Mouse (Mus musculus) thymus, postnatal 10 days (tissue): ENCODE measurements around the gene Agtr1a.

Source experiments
- DNase-seq, 2 experiments: peaks; one replicate each; pipeline ENCODE4 v3.0.0; 2021; ENCODE audit warnings: low spot score in 2 of 2

Agtr1a gene

DNA sequence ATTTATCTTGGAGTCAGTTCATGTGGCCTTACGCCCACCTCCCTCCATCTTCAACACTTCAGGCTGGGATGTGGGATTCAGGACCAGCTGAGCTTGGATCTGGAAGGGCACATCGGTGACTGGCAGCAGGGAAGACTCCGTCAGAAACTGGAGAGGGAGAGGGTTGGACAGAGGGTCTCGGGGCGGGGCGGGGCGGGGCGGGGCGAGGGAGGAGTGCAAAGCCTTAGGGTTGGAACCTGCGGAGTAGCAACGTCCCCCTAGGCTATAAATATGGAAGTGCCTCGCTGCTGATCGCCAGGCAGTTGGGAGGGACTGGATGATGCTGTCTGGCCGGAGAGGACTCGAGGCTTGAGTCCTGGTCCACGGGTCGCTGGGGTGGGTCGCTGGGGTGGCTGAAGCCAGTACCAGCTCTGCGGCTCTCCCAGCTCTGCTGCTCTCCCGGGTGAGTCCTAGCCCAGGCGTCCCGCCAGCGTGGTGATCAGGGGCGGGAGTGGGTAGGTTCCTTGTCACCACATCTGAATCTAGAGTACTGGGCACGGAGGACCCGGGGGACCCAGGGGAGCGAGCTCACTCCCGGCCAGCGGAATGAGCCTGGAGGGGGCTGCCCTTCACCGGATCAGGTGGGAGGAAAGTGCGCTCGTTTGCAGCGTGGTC lies at the start of gene Agtr1a:
Agtr1a (plus strand) TSS at position 294 of the 654 bp plus-strand sequence.
- no peak for DNase-seq

DNA sequence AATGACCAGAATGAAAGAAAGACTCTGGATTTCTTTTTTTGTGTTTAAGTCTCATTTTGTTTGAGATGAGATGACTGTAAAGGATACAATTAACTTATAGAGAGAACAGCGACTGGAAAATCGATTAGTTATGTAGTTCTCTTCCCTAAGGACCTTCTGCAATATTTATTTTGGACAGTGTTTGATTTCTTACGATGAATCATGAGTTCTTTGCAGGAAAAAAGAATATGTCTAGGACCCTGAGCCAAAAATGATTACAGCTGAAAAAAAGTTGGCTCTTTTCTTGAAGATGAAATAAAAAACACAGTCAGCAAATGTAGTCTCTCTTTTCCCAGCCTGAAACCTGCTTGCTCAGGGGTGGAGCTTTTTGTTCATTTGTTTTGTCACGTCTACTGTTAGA lies 26.0 kb upstream of the Agtr1a start:
- no peak for DNase-seq

DNA sequence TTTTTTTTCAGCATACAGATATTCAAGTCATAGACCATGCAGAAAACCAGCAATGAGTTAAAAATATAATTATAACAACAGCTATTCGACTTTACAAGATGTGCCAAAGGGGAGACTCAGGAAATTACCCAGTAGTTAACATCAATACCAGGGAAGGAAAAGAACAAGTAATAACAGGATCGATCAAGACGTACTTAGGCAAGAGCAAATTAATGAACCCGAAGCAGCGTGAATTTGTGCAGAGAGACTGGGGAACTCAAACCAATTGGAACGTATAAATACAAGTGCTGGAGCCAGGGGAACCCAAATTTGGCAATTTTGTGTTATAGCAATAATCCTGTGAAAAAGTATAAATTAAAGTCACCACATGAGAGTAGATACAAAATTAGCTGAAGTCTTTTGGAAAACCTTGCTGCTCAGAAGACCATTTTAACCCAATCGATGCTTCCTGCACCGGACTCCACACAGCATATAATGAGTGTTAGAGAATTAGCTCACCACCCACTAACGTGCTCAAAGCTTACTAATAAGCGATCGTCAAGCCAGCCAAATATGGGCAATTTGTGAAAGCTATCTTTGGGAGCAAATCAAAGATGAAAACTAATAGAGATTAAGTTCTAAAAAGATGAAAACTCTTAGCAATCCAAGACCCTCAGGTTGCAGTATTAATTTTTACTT lies 11.4 kb upstream of the Agtr1a start:
- DNase-seq, result no peak

DNA sequence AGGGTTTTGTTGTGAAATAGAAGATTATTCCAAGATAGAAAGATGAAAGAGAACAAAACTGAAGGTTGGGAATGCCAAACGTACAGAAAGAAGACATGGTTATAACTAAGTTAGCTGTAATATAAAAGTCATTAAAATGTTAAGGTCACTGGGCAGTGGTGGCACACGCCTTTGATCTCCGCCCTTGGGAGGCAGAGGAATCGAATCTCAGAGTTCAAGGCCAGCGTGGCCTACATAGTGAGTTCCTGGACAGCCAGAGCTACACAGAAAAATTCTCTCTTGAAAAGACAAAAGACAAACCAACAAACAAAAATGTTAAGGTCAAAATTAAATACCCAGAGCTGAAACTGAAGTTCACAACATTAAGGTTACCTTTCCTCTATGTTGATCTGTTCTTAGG lies 5.2 kb upstream of the Agtr1a start:
- DNase-seq, result no peak

DNA sequence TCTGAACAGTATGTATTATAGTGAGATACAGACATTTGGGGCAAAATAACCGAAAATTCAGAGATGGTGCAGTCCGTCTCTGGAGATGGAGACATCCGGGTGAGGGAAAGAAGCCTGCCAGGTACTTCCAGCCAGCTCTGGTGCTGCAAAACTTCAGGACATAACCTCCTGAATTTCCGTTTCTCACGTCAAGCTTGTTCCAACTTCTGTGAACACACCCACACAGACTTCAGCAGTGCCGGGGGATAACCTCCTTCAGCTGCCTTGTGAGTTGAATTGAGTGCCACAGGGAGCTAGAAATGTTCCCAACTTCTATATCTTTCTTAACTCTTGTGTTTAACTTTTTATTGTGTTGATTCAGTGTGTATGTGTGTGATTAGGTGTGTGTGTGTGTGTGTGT lies 4.4 kb upstream of the Agtr1a start:
- no peak for DNase-seq

DNA sequence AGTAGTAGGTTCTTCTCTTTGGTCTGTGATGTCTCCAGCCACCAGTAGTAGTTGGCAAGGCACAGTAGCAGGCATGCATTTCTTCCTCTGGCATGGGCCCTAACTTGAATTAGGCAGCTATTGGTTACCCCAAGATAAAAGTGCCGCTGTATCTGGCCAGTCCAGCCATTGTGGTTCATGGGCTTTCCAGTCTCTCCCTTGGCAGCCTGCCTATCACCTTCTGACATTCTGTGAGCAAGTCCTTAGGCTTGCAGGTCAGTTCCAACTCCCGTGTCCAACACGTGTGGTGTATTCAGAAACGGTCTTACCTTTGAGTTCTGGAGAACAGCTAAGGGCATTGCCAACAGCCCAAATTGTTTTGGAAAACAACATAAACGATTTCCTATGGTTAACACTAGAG lies 3.7 kb upstream of the Agtr1a start:
- DNase-seq, result no peak

DNA sequence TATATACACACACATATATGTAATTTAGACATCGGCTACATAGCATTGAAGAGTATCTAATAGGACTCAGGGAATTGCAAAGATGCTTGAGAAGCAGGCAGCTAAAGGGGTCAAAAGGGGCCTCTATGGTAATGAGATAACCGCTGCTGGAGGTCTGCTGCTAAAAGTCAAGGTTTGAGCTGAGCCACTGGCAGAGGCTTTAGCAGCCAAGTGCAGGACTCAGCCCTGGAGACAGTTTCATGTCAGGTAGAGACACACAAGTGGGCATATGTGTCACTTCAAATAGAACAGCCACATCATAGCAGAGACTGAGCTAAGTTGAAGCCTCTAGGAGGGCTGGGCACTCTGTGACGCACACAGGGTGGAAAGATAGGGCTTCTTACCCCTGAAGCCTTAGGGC lies 1.6 kb upstream of the Agtr1a start:
- DNase-seq, result no peak

DNA sequence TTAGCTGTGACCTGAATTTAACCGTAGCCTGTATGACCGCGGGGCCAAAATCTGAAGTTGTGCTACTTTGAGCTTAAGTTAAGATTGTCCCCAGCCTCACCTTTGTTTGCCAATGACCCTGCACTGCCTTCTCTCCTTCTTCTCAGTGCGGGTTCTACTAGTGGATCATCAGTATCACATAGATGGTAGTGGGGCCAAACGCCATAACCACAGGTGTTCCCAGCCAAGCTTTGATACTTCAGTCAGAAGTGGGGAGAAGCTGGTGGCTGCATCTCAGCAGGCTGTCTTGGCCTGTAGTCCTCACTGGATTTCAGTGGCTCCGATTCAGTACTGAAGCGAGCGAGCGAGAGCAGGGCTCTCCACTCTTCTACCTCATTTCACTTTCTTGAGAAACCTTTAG lies 672 bp downstream of the Agtr1a start:
- DNase-seq, result no peak

DNA sequence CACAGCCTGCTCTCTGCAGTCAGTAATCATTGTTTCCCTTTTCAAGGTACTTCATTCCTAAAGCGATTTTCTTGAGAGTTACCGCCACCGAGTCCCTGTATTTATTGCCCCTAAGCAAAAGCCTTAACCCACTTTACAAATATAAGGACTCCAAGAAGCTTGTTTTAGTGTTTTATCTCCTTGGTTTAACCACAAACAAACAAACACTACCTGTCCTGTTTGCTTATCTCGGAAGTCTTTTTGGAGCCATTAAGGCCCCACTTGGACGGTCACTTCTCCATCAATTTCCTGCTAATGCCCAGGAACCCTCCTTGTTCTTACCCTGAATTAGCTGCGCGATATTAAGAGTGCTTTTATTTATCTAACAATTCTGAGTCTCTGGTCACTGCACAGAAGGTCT lies 1.4 kb downstream of the Agtr1a start:
- DNase-seq, result no peak

DNA sequence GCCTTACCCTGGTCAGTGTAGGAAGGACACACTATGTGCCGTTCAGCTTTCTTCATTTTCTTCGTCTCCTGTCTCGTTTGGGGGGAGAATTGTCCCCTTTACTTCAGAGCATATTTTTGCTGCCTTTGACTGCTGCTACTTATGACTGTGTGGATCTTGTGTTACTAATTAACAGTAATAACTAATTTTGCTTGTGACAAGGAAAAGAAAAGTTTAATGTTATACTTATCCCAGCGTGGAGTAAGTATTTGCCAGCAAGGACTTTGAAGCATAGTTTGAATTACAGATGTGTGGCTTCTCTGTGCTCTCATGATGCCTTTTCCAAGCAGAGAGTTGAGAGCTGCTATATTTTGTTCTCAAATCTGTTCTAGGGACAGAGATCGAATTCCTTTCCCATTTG lies 2.3 kb downstream of the Agtr1a start:
- DNase-seq, result no peak

DNA sequence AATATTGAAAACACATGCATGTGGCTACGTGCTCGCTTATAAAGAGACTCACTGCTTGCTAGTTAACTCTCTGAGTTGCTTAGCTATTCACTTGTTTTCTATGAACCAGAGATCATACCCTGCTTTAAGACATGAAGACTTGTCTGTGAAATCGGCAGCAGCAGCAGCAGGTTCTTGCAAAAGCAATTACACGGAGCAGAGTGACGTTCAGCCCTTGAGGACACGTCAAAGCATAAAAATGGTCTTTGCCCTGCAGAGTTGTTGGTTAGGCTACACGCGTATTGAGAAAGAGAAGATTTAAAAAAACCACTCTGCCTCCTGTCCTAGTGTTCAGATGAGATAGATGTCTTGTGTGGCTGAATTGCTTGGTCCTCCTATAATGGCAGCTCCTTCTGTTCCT lies 3.7 kb downstream of the Agtr1a start:
- DNase-seq, result no peak

DNA sequence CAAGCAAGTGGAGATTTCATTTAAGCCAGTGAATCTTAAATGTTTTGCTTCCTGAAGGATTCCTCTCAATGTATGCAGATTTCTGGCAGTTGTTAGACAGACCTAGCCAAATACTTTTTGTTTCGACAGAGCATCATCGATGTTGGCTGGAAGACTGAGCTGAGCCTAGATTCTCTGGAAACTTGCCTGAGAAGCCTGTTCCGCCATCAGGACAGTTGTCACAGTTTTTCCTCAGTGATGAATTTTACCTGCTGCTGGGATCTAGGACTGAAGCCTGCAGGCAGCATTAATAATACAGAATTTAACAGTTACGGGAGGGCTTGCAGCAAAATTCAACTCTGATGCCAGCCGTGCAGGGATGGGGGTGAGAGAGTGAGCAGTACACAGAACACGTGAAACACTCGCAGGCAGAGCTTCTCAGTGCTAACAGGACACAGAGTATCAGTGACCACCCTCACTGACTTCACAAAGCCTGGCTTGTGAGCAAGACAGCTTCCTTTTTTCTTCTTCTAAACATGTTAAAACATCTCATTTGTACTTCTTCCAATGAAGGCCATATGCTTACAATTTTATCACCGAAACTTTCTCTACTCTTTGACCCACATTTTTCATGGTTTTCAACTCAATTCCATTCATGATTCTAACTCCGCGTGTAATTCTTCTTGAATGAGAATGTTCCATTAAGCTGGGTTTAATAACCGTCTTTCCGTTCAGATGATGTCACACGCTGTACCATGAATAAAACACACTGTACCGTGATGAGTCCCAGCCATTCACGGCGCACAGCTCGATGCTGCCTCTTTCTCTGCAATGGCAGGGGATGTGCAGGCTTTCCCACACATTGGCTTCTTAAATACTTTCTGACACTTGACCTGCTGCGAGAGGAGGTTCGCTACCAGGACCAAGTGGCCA lies 6.0 kb downstream of the Agtr1a start:
- no peak for DNase-seq

DNA sequence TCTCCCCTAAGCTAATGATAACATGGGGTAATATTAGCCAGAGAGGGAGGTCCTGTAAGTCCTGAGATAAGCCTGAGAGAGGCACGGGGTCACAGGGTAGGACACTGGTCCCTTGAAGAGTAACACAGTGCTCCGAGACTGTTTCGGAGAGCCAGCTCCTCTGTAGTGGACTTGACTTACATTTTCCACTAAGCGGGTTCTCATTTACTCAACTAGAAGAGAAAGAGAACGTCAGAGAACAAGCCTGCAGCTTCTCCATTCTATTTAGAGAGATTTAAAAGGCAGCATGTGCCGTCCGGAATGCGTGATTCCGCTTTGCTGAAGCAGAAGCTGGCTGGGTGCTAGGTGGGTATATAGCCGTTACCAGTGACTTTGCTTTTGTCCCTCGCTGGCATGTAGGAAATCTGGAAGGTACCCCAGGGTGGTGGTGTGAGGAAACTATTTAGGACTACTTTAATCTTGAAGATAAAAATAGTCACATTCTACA lies 9.2 kb downstream of the Agtr1a start:
- no peak for DNase-seq

DNA sequence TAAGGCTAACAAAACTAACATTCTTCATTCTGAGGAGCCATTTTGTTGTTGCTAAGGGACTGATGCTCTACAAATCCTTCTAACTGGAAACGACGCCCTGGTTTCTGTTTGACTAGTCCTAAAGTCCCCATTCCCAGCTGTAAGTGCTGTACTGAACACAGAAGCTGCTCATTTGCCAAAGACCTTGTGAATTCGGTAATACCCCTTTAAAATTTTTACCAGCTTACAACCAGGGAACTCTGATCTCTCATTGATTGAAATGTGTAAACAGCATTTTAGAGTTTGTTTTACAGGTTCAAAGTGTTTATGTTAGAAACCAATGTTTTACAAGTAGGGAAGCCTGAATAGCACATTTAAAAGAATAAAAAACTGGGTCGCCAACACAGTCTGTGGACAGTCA lies 10.6 kb downstream of the Agtr1a start:
- DNase-seq, result no peak

DNA sequence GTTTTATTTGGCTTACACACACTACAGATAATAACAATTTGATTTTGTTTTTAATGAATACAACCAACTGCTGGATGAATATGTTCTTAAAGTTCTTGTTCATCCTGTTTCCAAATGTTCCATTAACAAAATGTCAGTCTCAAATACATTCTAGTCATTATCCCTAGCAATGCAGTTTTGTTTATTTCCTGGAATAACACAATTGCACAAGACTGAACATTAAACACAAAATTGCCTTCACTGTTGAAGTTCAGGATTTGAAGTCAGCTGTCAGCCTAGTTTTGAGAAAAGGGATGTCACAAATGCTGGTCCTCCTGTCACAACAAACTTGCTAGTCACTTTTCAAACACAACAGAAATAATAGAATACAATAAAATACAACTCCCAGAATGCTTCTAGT lies 12.1 kb downstream of the Agtr1a start:
- no peak for DNase-seq

DNA sequence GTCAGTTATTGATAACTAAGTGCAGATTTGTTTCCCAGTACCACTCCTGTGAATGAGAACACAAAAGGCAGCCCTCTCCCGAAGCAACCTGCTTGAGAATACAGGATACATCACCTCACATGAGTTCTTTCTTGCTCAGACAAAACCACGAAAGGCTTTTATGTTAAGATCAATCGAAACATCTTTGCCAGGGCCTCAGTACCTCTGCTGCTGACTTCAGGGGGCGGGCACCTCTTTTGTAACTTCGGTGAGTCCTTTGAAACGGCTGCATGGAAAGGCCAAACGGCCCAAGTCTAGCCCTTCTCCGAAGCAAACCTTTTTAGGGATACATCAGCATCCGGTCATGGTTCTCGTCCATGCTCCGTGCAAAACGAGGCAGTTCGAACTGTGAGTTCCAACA lies 15.7 kb downstream of the Agtr1a start:
- DNase-seq, result peak; percentile 9 to 42

DNA sequence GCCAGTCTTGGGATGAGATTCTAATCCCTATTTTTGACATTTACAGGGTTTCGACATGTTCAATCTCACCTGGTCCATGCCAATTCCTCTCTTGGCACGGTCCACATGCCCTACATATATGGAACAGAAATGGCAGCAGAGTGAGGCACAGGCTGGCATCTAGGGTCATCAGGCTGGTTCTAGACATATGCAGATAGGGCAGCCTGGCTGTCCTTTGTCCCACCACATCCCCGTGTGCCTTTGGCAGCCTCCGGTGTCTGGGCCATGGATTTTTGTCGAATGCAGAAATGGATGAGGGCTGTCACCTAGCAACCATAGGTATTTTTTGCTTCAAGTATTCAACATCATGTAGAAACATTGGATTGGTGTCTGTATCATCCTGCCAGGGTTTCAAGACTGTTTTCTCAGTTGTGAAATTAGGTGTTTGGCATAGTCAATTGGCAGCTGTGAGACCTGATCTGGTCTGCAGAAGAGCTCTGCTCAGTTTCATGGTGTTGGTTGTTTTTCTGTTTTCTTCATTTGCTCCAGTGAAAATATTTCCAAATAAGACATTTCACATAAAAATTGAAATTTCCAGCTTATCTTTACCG lies 18.8 kb downstream of the Agtr1a start:
- DNase-seq, result no peak

DNA sequence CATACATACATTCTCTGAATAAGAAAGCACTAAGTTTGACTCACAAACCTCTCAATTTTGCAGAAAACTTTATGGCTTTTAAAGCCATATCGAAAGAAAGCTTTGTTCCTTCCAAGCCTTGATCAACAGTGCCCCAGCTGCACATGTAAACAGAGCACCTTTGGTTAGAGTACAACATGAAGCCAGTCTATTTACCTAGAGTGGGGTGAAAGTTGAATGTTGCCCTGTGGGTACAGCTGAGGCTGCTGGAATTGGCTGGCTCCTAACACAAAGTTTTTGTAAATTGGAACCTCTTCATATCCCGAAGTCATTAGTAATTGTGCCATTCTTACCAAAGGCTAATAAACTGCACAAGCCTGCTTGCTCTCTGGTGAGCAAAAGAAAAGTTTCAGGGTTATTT lies 19.7 kb downstream of the Agtr1a start:
- no peak for DNase-seq

DNA sequence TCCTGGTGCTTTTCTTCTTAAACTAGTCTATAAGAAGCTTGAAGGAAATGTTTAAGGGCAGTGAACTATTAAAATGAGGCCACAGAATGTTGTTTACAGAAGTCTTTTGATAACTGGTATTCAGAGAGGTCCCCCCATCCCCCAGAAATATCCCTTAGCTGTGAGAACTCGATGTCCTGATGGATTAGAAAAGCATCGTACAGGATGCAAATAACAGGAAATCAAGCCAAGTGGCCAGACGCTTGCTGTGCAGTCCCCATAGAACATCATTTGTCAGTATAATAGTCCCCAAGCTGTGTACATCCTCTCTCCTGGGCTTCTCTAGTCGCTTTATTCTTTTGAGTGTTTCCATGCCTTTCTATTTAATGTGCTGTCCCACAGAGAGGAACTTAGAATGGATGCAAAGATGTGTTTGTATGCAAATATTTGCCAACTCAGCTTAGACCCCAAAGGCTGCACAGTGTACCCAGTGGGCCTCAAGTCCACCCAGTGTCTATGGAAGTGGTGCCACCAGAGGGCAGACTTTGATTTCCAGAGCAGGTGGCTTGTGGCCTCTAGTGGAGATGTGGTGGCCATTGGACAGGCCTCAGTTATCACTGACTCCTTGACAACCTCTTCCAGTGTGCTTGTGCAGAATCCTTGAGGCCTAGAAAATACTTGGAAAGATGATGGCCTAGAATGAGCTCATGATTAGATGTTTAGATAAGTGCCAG lies 22.4 kb downstream of the Agtr1a start:
- no peak for DNase-seq

DNA sequence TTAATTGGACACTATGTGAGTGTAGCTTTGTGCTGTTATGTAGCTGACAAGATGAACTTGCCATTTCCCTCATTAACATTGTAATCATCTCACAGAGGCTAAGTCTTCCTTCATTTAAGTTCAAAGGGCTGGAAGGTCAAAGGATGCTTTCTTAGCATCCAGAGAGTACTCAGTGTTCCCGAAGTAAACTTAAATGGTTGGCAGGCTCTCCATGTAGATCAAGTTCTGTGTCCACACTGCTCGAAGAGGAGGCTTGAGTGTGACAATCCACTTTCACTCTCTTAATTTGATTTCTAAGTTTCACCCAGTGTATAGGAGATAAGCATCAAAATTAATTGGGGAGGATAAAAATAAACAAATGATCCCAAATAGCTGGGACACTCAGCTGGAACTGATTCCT lies 23.6 kb downstream of the Agtr1a start:
- no peak for DNase-seq

DNA sequence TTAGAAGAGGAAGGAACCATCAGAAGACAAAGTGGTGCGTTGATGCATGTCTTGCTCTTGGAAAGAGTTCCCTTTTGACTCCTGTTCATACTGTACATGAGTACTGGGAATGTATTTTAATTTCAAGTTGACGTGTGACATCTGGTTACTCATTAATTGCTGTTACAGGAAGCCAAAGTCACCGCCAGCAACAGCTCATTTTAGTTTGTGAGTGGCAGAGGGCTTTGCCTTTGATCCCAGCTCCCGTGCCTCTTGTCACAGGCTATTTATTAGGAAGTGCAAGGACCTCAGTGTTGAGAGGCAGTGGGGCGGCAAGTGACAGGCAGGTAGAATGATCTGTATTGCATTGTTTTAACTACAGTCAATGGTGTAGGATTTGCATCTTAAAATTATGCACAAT lies 24.8 kb downstream of the Agtr1a start:
- DNase-seq, result no peak

DNA sequence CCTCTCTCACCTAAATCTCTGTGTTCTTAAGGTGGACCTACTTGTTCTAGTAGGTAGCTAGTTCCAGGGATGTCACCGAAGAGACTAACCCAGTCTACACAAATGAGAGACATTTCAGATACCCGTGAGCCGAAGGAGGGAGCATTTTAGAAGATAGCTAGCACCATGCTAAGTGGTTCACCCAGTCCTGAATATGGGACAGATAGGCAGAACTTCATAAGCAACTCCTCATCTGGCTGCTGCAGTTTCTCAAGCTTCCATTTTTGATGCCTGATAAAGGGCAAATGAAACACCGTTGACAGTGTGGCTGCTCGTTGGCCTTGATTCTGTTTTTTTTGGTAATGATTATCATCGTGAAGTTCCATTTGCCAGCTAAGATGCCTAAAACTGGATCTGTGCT lies 25.8 kb downstream of the Agtr1a start:
- no peak for DNase-seq
